Mouse (Mus musculus): ENCODE data around the gene Mical3.

DNA sequence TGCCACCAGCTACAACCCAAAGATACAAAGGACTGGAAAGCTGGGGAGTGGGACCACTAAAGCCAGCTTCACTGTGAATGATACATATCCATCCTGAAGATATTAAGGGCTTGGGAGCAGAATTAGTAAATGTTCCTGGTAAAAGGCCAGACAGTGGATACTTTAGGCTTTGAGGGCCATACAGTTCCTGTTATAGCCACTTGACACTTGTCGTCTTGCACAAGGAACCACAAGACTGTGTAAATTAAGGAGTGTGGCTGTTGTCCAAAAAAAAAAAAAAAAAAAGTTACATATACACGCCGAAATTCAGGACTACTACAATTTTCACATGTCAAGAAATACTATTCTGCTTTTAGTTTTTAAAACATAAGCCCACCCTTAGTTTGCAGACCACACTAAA lies 17.6 kb upstream of the Mical3 start:
- TF ChIP-seq POLR2A (IDR thresholded peaks at IDR 0.05; ENCODE audit: extremely low read depth, insufficient read depth, low read length) (no peak), CTCF (IDR thresholded peaks at IDR 0.05; ENCODE audit: low read depth, low read length) (no peak)

All from liver, adult 2 months (tissue).